Mouse (Mus musculus) megakaryocyte, adult 5-6 weeks (primary cell): ENCODE data around the gene Ly6g5b. TPM values are rescaled to one million over a fixed set of nuclear protein-coding genes. Genes with fewer than 3 reads are reported as not detected.

Source experiments
- ATAC-seq: 2 replicates; pipeline ENCODE4 v1.8.0; 2016; ENCODE audit warnings: mild to moderate bottlenecking, inconsistent platforms; ENCODE audit not compliant: poor library complexity, severe bottlenecking
- total RNA-seq, 2 experiments: library from RNA; stranded (forward) in 1 of 2; stranded (reverse) in 1 of 2; fragments of 153-499, 151-499 nt in 1 of 2; fragments of 221-1000, 200-1000 nt in 1 of 2; gene quantifications; 2 replicates each; pipeline versions ENCODE4 v1.2.3 to v1.2.4; 2015 to 2017

Ly6g5b gene
- total RNA-seq, 2 experiments from 2014 or later, result 1.8 to 6.1 TPM

DNA sequence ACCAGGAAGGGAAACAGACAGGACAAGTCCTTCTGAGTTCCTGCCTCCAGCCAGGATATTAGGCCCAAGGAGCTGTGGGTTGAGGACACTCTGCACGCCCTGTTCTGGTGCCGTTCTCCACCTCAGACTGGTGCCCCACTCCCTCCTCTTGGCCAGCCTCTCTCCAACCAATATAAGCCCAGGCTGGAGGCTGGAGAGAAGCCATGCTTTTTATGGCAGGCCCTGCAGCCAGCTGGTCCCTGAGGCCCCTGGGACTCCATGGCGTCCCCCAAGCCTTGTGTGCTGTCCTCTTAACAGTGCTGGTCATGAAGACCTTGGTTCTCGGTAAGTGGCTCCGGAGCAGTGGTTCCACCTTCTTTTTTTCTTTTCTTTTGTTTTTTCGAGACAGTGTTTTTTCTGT lies 7.1 kb downstream of the Ly6g5b start, which contains the start of gene Ly6g5c:
TSS of gene Ly6g5c (plus strand) at position 183 of the 400 bp plus-strand sequence.
- ATAC-seq, result no peak

DNA sequence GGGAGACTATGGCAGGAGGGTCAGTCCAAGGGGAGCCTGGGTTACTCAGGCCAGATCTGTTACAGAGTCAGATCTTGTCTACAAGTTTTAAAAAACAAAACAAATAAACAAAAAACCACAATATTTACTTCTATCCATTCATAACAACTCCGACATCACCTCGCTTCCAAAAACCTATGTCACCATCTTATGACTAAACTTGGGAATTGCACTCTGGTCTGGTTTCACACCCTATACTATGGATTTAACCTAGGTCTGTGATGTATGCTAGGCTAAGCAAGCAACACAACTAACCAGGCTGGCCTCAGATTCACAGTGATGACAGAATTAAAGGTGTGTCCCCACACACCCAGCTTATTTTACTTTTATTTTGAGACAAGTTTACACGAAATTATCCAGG lies 8.7 kb downstream of the Ly6g5b start:
- no peak for ATAC-seq

DNA sequence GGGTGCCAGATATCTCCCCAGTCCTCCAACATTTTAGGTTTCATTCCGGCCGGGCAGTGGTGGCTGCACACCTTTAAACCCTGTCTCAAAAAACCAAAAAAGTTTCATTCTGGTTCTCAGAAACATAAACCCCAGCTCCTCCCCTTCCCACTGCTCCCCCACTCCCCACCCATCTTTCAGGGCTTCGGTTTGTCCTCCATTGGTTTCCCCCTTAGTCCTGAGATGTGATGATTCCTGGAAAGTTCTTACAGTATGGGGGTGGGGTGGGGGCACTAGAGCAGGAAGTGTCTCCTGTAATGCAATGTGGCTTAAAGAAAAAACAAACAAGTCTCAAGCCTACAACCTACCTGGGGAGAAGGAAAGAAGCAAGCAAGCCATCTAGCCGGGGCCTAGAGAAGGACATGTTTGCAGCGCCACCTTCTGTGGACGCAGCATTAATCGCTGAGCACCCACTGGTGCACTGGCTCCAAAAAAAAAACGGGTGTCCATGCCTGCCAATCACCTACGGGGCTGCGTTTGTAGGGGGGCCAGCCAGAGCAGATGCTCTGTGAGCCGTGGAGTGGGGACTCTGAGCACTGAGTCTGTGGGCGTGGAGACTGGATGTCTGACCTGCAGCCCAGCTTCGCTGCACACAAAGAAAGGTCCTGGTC lies 9.4 kb downstream of the Ly6g5b start:
- ATAC-seq, result peak; percentile 49; the same call in 1 of the 2 replicates

GRCm38 (mm10) chr17:35104754-35105153 lies 10.5 kb downstream of the Ly6g5b start:
- ATAC-seq, result 0 out of 2 replicates have a peak, but pooled peaks have one; percentile 24

- no peak for ATAC-seq
These were observed 11.1 kb downstream of the Ly6g5b start for GRCm38 (mm10) chr17:35104079-35104478.

GRCm38 (mm10) chr17:35103221-35103690 lies 12.0 kb downstream of the Ly6g5b start:
- ATAC-seq, result no peak

GRCm38 (mm10) chr17:35102299-35102698 lies 12.9 kb downstream of the Ly6g5b start:
- no peak for ATAC-seq

- ATAC-seq, result no peak
These were observed 14.1 kb downstream of the Ly6g5b start for GRCm38 (mm10) chr17:35101161-35101560.

DNA sequence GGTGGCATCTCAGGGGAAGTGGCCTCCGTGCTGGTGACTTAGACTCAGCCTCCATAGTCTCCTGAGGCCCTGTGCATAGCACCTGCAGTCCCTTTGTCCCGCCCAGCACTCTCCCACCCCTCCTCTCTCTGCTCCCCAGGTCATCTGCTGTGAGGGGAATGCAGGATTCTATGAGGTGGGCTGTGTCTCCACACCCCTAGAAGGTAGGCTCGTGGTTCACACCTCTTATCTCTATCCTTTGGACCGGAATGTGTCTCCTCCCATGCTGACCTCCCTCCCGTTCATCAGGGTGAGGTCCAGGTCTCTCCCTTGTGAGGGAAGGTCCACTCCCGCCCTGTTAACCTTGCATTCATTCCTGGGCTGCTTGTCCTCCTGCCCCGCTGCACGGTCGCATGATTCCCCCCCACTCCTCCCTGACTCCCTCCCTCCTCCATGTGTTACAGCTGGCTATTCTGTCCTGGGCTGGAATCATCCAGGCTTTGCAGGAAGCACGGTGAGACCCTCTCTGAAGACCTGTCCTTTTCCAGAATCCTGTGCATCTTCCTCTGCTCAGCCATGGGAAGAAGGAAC lies 14.9 kb downstream of the Ly6g5b start:
- ATAC-seq, result no peak

- no peak for ATAC-seq
These were observed 18.0 kb downstream of the Ly6g5b start for GRCm38 (mm10) chr17:35097164-35097655.

- ATAC-seq, result no peak
These were observed 18.6 kb downstream of the Ly6g5b start for GRCm38 (mm10) chr17:35096597-35096996.

DNA sequence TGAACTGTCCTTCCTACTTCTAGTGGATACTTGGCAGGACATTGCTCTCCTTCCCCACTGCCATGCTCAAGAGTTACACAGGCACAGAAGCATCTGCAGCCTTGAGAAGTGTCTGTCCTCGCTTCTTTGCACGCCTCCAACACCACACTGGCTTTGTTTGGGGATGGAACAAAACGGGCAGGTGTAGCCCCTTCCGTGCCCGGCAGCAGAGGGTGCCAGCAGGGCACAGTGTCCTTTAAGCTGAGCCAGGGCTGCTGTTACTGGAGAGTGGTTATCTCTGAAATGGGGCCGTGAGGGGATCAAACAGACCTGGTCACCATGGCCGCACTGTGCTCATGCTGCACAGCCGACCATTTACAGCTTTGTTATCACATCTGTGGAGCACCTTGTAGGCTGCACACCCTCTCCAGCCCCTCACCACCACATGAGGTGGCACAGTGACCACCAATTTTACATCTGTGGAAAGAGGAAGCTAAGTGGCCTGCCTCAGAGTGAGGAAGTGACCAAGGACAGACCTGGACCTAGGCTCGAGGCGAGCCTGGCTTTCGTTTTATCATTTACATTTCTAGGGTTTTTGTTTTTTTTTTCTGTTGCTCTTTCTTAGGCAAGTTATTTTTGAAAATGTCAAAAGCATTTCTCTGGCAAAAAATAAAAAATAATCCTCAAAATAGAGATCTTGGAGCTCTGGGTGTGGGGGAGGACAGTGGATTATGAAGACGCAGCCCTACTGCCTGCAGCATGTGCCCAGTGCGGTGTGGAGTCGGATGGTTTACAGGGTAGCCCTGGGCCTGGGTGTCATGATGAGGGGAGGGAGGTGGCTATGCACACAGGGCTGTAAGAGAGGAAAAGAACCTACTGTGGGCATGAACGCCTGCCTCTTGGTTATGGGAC lies 20.5 kb downstream of the Ly6g5b start:
- ATAC-seq, result peak; percentile 82

DNA sequence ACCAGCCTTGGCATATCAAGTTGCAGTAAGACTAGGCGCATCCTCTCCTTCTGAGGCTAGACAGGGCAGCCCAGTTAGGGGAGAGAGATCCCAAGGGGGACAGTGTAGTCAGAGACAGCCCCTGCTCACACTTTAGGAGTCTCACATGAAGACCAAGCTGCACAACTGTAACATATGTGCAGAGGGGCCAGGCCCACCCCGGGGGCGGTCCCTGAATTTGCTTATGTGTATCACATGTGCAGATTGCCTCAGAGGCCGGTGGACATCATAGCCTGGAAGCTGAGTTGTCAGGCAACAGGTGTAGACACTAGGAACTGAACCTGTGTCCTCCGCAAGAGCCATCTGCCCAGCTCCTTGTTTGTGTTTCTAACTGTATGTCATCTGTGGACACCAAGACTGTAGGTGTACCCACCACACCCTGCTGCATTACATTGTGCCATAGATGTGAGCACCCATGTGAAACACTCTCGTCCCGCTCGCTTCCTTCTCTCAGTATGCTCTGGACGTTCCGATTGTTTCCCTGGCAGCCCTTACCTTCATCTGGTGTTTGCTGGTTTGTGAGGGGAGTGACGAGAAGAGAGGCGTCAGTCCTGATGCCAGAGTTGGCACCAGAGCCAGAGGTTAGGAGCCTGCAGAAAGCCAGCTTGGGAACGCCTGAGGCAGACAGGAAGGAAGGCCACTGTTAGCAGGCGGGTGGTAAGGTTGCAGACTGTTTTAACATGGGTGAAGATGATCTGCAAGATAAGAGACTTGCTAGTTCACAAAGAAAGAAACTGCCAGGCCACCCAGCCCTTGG lies 22.6 kb downstream of the Ly6g5b start:
- ATAC-seq, result no peak

GRCm38 (mm10) chr17:35090166-35090932 lies 24.9 kb downstream of the Ly6g5b start:
- ATAC-seq, result no peak

DNA sequence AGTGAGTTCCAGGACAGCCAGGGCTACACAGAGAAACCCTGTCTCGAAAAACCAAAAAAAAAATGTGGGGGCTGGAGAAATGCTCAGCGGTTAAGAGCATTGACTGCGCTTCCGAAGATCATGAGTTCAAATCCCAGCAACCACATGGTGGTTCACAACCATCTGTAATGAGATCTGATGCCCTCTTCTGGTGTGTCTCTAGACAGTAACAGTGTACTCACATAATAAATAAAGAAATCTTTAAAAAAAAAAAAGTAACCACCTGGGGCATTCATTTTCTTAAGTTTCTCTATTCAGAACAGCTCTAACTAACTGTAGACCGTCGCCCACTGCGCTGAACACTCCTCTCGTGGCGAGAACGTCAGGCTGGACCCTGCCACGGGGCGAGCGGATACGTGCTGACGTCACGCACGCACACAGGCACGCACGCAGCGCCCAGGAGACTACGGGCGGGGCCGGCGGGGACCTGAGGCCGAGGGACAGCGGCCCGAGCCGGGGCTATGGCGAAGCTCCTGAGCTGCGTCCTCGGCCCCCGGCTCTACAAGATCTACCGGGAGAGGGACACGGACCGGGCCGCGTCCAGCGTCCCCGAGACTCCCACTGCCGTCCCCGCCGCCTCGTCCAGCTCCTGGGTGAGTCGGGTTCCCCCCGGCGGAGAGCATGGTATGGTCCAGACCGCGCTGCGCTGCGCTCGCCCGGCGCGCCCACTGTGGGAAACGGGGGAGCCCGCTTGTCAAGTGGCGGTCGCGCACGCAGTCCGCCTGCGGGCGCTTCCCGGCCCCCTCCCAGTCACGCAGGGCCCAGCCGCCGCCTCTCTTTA lies 26.2 kb downstream of the Ly6g5b start, which contains the start of gene Abhd16a:
TSS of gene Abhd16a (plus strand) at position 439 of the 820 bp plus-strand sequence.
- ATAC-seq, result peak; percentile 99

- no peak for ATAC-seq
These were observed 27.1 kb downstream of the Ly6g5b start for GRCm38 (mm10) chr17:35088151-35088550.

- ATAC-seq, result no peak
These were observed 29.9 kb downstream of the Ly6g5b start, which contains the start of gene Ly6g6f for GRCm38 (mm10) chr17:35085208-35085865. TSS of gene Ly6g6f (minus strand) at chr17:35085610.

- ATAC-seq, result no peak
These were observed 31.2 kb downstream of the Ly6g5b start for GRCm38 (mm10) chr17:35083929-35084497.
